Mouse (Mus musculus) v-Abl transformed pro-B cells (cell line): ENCODE data around the gene Fkbp1a.

ENCODE experiments used
- in situ Hi-C, 2 experiments: fragments of 400-800 bp; cut with MboI; formaldehyde crosslinking; loops; one replicate each; pipeline ENCODE4 v1.15.1; 2025; ENCODE audit not compliant: unreplicated experiment in 2 of 2

Gene Fkbp1a

GRCm38 (mm10) chr2:151586807-151587206 is 44.5 kb downstream of the Fkbp1a start:
- in situ Hi-C loops = no loop called here

- in situ Hi-C loops = no loop called here
These were observed 45.0 kb downstream of the Fkbp1a start for GRCm38 (mm10) chr2:151587306-151587705.

- in situ Hi-C loops = no loop called here
These were observed 55.8 kb downstream of the Fkbp1a start for GRCm38 (mm10) chr2:151598068-151598467.

GRCm38 (mm10) chr2:151602106-151602505 is 59.8 kb downstream of the Fkbp1a start:
- in situ Hi-C loops = no loop called here

- in situ Hi-C loops = no loop called here
These were observed 61.3 kb downstream of the Fkbp1a start for GRCm38 (mm10) chr2:151603630-151604029.

GRCm38 (mm10) chr2:151605437-151605987 is 63.2 kb downstream of the Fkbp1a start:
- in situ Hi-C loops = no loop called here

- in situ Hi-C loops = no loop called here
These were observed 66.2 kb downstream of the Fkbp1a start for GRCm38 (mm10) chr2:151608435-151608834.

GRCm38 (mm10) chr2:151609974-151610373 is 67.7 kb downstream of the Fkbp1a start:
- in situ Hi-C loops = no loop called here
